Comparison of ENCODE assay signal across 1 mouse cellular context in the genomic region with DNA sequence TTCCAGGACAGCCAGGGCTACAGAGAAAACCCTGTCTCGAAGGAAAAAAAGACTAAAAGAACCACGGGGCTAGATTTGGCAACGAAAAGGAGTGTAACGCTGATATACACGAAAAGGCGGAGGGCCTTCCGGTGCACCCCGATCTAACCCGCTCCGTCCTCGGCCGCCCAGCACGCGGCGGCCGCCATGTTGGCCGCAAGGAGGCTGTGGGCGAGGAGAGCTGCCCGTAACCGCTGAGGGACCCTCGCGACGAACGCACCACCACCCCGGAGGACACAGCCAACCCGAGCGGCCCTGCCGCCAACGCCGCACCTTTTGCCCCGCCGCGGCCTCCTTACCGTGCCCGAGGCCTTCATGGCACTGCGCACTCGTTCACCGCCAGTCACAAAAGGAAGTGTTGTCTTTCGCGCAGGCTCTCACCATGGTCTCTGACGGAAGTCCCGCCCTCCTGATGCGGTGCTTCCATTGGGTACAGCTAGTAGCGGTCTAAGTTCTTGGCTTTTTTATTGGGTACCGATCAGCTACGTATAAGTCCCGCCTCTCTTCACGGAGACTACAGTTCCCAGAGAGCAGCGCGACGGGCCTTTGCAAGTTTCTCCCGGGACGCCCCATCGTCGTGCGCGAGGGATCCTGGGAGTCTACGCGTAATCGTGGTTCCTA.
TF ChIP-seq lines count a peak whose summit lies in the region.

Gene Rpl18a (minus strand): TSS at position 392 of the 660 bp plus-strand sequence.

TF ChIP-seq in MEL, 35 proteins besides CTCF, POLR2A, EP300 and RAD21 (continued from another document):
- TF ChIP-seq TCF12 (IDR thresholded peaks at IDR 0.05; ENCODE audit: low read depth, low read length), result peak; percentile 83
- TF ChIP-seq MXI1 (IDR thresholded peaks at IDR 0.05; ENCODE audit: low read depth, low read length), result no peak
- peak; percentile 59 for TF ChIP-seq SIN3A (IDR thresholded peaks at IDR 0.05; ENCODE audit: low read length)
- peak; percentile 96 for TF ChIP-seq NELFE (IDR thresholded peaks at IDR 0.05; ENCODE audit: low read depth, low read length)
- TF ChIP-seq ZC3H11A (IDR thresholded peaks at IDR 0.05; ENCODE audit: low read depth, low read length), result no peak
- no peak for TF ChIP-seq MAZ (IDR thresholded peaks at IDR 0.05; ENCODE audit: low read depth, low read length)
- no peak for TF ChIP-seq MYB (IDR thresholded peaks at IDR 0.05; ENCODE audit: low read depth, low read length)
- no peak for TF ChIP-seq GATA1 (IDR thresholded peaks at IDR 0.05; ENCODE audit: low read depth, low read length)
- TF ChIP-seq CHD1 (IDR thresholded peaks at IDR 0.05; ENCODE audit: low read depth, low read length), result peak; percentile 58; the same call in 1 of the 2 replicates
- no peak for TF ChIP-seq JUND (IDR thresholded peaks at IDR 0.05; ENCODE audit: low read depth, low read length)
- TF ChIP-seq MAFK (IDR thresholded peaks at IDR 0.05; ENCODE audit: borderline replicate concordance, low read depth, low read length), result no peak
- no peak for TF ChIP-seq ZNF384 (IDR thresholded peaks at IDR 0.05; ENCODE audit: low read depth, low read length)
- TF ChIP-seq HCFC1 (IDR thresholded peaks at IDR 0.05; ENCODE audit: low read depth, low read length), result peak; percentile 95
